Mouse (Mus musculus) olfactory bulb, adult 2 months (tissue): ENCODE measurements around the gene Numbl.

ENCODE experiments used
- CTCF ChIP-seq: fragments of 200-500 bp; IDR thresholded peaks from 2 replicates; pipeline ENCODE4 v1.5.1; 2012; ENCODE audit warnings: low read depth, mild to moderate bottlenecking, low read length, moderate library complexity; ENCODE audit not compliant: insufficient read depth
- POLR2A ChIP-seq: fragments of 200-500 bp; IDR thresholded peaks from 2 replicates; pipeline ENCODE4 v1.6.1; 2012; ENCODE audit warnings: mild to moderate bottlenecking, low read depth, low read length, moderate library complexity; ENCODE audit not compliant: insufficient read depth

- TF ChIP-seq CTCF (no peak), POLR2A (no peak)
Measured at GRCm38 (mm10) chr7:27227276-27227675, 31.0 kb upstream of the Numbl start.
